Mouse (Mus musculus) midbrain, embryonic 14.5 days (tissue): ENCODE measurements around the gene Ncbp2. TPM values are rescaled to one million over a fixed set of nuclear protein-coding genes. Genes with fewer than 3 reads are reported as not detected.

Source experiments
- ATAC-seq: fragments of 200-750 bp; cut with Nextera tagmentation; 2 replicates; pipeline ENCODE4 v1.8.0; 2017; ENCODE audit warnings: moderate number of reproducible peaks, moderate library complexity; ENCODE audit not compliant: low FRiP score, low TSS enrichment
- DNase-seq: peaks from one replicate; pipeline ENCODE4 v3.0.0-alpha.2; 2015
- H3K27ac ChIP-seq: fragments of 300-500 bp; sonication (generic); replicated peaks from 2 replicates; pipeline ENCODE4 v1.5.1; 2014; ENCODE audit warnings: mild to moderate bottlenecking, low read depth, low read length, moderate library complexity
- H3K27me3 ChIP-seq: fragments of 300-500 bp; sonication (generic); 2 replicates; pipeline ENCODE4 v1.6.1; 2014; ENCODE audit warnings: low read length, control low read depth, mixed read lengths; ENCODE audit not compliant: control insufficient read depth, insufficient read depth
- H3K36me3 ChIP-seq: fragments of 300-500 bp; sonication (generic); 2 replicates; pipeline ENCODE4 v1.6.1; 2014; ENCODE audit warnings: low read length, control low read depth; ENCODE audit not compliant: control insufficient read depth, insufficient read depth
- H3K4me1 ChIP-seq: fragments of 300-500 bp; sonication (generic); 2 replicates; pipeline ENCODE4 v1.6.1; 2014; ENCODE audit warnings: mild to moderate bottlenecking, antibody characterized with exemption, low read length, control low read depth; ENCODE audit not compliant: control insufficient read depth, insufficient read depth
- H3K4me2 ChIP-seq: fragments of 300-500 bp; sonication (generic); 2 replicates; pipeline ENCODE4 v1.6.1; 2014; ENCODE audit warnings: mild to moderate bottlenecking, low read length, moderate library complexity
- H3K4me3 ChIP-seq: fragments of 300-500 bp; sonication (generic); replicated peaks from 2 replicates; pipeline ENCODE4 v1.5.1; 2014; ENCODE audit warnings: low read depth, low read length
- H3K9ac ChIP-seq: fragments of 300-500 bp; sonication (generic); replicated peaks from 2 replicates; pipeline ENCODE4 v1.6.1; 2014; ENCODE audit warnings: mild to moderate bottlenecking, low read length, moderate library complexity
- H3K9me3 ChIP-seq: fragments of 300-500 bp; sonication (generic); 2 replicates; pipeline ENCODE4 v1.6.1; 2016; ENCODE audit warnings: low read length, control low read depth, mixed read lengths; ENCODE audit not compliant: control insufficient read depth
- WGBS: fragments of 180-500 bp; shearing (Covaris S2); extraction: QIAGEN DNeasy Blood & Tissue Kit; methylation state at CpG from one replicate; pipeline ENCODE4 v1.1.7; 2014; 5-methylcytosine and 5-hydroxymethylcytosine counted together
- polyA plus RNA-seq: library from polyadenylated mRNA; unstranded; fragments of >200 nt; fragmentation: Nextera tagmentation; extraction: Ambion mirVana; gene quantifications from 2 replicates; pipeline ENCODE4 v1.2.1, GENCODE M21; 2014

Gene Ncbp2
- polyA plus RNA-seq, 1 experiment from 2014 or later = 104 TPM

DNA sequence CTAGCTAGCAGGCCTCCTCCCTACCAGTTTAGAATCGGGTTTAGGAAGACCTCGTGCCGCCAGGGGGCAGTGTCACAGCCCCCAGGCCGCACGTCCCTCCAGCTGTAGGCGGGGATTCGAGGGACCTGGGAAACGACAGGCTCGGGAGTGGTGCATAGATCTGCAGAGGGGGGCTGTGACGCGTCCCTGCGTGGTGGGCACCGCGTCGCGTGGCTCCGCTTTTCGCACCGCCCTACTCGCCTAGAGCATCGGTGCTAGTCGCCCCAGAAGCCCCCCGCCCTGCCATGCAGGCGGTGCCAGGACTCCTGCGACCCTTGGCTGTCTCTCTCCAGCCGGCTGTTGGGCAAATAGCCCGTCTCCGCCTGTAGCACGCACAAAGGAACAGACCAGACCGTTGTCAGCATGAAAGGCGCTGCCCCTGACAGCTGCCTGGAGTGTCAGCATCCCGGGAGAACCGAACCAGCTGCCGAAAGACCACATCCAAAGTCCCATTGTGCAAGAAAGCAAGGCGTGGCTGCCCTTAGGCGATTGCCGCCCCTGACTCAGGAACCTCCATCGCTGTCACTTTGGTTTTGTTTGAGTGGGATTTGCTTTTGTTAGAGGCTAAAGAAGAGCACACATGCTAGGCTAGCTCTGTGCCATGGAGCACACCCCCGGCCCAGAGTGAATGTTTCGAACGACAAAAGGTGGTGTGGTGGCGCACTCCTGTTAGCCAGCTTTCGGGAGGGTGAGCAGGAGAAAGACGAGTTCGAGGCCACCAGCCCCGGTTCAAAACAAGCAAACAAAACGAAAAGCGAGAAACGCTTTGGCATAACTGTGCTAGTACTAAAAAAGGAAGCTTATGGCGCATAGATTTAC lies 15.2 kb upstream of the Ncbp2 start:
- Histone ChIP-seq H3K4me2 (peak overlapping the region; percentile 86), H3K4me3 (peak overlapping the region; percentile 37), H3K27ac (peak overlapping the region; percentile 92), H3K27me3 (peaks cover 4% of the 10 kb centered on the region; the same call in 1 of the 2 replicates), H3K36me3 (no peaks in the 10 kb centered on the region), H3K9me3 (no peaks in the 10 kb centered on the region), H3K9ac (peak overlapping the region; percentile 59), H3K4me1 (peaks cover 20% of the 10 kb centered on the region)
- ATAC-seq (peak; percentile 95), DNase-seq (peak; percentile 98)
- WGBS = under 1% methylated on average over 50 of the region's 50 CpGs

DNA sequence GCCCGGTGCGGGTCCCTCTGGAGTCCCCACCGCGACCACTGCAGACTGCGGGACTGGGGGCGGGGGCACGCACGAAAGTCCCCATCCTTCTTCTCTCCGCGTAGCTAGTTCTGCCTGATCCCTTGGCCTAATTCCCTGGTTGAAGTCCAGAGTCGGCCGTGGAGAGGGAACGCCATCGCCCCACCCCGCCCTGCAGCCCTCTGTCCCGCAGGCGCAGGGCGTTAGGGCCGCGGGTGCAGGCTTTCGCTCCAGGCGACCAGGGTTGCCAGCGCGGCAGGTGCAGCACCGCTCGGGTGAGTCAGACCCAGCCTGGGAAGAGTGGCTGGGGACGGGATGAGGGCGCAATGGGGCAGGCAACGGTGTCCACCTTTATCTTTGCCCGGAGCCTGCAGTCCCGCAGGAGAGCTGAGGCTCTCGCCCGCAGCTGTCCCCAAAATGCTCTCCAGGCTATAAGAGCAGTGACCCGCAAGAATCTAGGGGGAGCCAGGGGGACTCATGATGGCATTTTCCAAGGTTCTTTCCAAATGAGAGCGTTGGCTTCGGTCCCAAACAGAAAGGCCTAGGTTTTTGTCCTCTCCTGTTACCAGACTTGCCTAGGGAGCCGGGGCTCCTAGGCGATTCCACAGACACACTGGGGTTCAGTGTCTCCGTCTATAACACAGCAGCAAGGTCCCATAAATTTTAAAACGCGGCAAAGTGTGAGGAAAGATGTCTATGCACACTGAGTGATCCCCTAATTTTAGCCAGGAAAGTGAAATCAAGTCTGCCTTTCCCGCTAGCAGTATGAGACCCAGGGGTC lies 14.4 kb upstream of the Ncbp2 start, which contains the start of gene Pigz:
TSS of gene Pigz (plus strand) at position 101 of the 799 bp plus-strand sequence.
- 3% methylated on average over 42 of the region's 42 CpGs for WGBS
- Histone ChIP-seq H3K9me3 (no peaks in the 10 kb centered on the region), H3K9ac (peak within 1 kb of the TSS; percentile 59), H3K4me1 (peaks cover 20% of the 10 kb centered on the region), H3K27ac (peak within 1 kb of the TSS; percentile 92), H3K36me3 (no peaks in the 10 kb centered on the region), H3K4me2 (peak within 1 kb of the TSS; percentile 86), H3K4me3 (peak within 1 kb of the TSS; percentile 37), H3K27me3 (peaks cover 4% of the 10 kb centered on the region; the same call in 1 of the 2 replicates)
- DNase-seq = peak; percentile 67
- 0 out of 2 replicates have a peak, but pooled peaks have one; percentile 11 for ATAC-seq

DNA sequence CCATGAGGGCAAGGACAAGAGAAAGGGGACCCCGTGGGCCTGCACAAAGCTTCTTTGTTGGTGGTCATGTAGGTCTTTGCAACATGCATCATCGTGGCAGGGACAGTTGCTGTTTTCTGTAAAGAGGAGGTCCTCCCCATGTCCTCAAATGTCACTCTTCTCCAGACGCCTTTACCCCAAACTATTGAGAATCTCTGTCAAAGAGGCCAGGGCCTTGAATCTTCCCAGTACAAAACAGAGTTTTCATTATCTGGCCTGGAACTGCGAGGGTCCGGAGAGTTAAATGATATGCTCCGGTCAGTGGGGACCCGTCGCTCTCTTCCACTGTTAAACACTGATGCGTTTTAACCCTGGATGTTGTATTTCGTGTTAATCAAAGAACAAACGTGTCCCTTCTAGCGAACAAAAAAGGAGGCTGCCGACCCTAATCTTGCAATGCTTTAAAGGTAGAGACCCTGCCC lies 13.7 kb upstream of the Ncbp2 start:
- peaks cover 20% of the 10 kb centered on the region for H3K4me1 ChIP-seq
- DNase-seq (peak; percentile 49), ATAC-seq (no peak)
- H3K27ac ChIP-seq = peak overlapping the region; percentile 92; the same call in 1 of the 2 replicates
- peak overlapping the region; percentile 37 for H3K4me3 ChIP-seq
- peaks cover 4% of the 10 kb centered on the region; the same call in 1 of the 2 replicates for H3K27me3 ChIP-seq
- H3K9me3 ChIP-seq = no peaks in the 10 kb centered on the region
- no peaks in the 10 kb centered on the region for H3K36me3 ChIP-seq
- peak overlapping the region; percentile 86 for H3K4me2 ChIP-seq
- 9% methylated on average over 13 of the region's 13 CpGs for WGBS
- peak overlapping the region; percentile 59 for H3K9ac ChIP-seq

DNA sequence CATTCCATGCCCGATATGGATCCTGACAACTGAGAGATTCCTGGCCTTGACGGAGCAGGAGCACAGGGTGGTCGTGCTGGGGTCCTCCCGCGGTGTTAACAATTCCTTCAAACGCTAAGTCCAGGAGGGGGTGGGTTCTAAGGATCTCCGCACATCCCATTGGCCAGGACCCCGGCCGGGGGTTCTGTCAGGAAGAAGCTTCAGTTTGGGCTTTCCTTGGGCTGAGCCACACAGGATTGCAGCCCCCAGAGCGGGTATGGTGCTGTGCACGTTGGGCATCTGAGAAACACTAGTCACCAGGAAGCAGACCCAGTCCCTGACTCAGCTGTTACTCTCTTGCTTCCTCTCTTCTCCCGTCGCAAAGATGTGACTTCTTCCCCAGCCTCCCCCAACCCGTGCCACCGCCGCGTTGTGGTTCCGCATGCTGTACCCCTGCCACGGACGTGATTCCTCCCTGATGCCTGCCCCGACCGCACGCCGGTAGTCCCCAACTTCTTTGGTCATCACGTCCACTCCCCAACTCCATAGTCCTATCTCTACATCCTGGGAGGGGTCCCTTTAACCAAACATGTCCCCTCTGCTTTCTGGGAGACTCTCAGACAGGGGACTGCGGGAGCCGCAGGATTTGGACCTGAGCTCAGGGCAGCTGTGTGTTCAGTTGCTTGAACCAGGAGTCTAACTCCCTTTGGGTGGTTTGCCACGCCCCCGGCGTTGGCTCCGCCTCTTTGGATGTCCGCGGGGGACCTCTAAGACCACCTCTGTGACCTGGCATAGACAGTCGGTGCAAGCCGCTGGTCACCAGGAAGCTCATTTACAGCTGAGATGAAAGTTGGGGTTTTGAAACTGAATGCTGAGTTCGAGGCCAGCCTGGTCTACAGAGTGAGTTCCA lies 13.0 kb upstream of the Ncbp2 start:
- Histone ChIP-seq H3K9ac (peak overlapping the region; percentile 59), H3K36me3 (no peaks in the 10 kb centered on the region), H3K4me1 (peaks cover 20% of the 10 kb centered on the region), H3K27me3 (peaks cover 4% of the 10 kb centered on the region; the same call in 1 of the 2 replicates), H3K27ac (no peak overlapping the region), H3K4me3 (peak overlapping the region; percentile 37), H3K9me3 (no peaks in the 10 kb centered on the region), H3K4me2 (peak overlapping the region; percentile 86)
- DNase-seq (peak; percentile 53), ATAC-seq (no peak)
- WGBS = 4% methylated on average over 36 of the region's 36 CpGs

DNA sequence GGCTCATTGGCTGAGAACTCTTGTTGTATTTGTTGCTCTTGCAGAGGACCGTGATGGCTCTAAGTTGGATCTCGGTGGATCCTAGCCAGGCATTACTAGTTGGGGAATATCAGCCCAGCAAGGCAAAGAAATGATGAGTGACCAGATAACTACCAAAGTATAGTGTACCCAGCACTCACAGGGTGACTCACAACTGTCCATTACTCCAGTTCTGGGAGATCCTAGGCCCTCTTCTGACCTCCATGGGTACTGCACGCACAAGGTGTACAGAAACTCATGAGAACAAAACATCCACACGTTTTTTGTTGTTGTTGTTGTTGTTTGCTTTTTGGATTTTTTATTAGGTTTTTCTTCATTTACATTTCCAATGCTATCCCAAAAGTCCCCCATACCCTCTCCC lies 11.7 kb upstream of the Ncbp2 start:
- Histone ChIP-seq H3K9ac (no peak overlapping the region), H3K4me2 (no peak overlapping the region), H3K4me3 (no peak overlapping the region), H3K27me3 (peaks cover 4% of the 10 kb centered on the region; the same call in 1 of the 2 replicates), H3K9me3 (no peaks in the 10 kb centered on the region), H3K27ac (no peak overlapping the region), H3K36me3 (no peaks in the 10 kb centered on the region), H3K4me1 (peaks cover 20% of the 10 kb centered on the region)
- WGBS = 92% methylated on average over 4 of the region's 4 CpGs
- DNase-seq (no peak), ATAC-seq (no peak)

DNA sequence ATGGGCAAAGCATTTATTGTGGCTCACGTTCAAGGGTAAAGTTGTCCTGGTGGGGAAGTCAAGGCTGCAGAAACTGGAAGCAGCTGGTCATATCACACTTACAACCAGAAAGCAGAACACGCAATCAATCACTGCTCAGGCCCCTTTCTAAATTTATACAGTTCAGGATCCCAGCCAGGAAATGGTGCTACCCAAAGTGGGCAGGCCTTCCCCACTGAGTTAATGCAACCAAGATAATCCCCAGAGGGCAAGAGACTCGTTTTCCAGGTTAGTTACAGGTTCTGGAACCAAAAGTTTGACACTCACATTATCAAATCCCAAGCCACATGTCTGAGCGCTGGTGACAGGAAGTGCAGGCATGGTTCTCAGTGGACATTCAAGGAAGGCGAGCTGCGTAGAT lies 9.5 kb upstream of the Ncbp2 start:
- Histone ChIP-seq H3K4me2 (no peak overlapping the region), H3K27me3 (peaks cover 4% of the 10 kb centered on the region; the same call in 1 of the 2 replicates), H3K9ac (no peak overlapping the region), H3K4me1 (peaks cover 13% of the 10 kb centered on the region), H3K27ac (no peak overlapping the region), H3K4me3 (no peak overlapping the region), H3K36me3 (no peaks in the 10 kb centered on the region), H3K9me3 (no peaks in the 10 kb centered on the region)
- WGBS = 77% methylated on average over 6 of the region's 6 CpGs
- DNase-seq = no peak
- no peak for ATAC-seq

DNA sequence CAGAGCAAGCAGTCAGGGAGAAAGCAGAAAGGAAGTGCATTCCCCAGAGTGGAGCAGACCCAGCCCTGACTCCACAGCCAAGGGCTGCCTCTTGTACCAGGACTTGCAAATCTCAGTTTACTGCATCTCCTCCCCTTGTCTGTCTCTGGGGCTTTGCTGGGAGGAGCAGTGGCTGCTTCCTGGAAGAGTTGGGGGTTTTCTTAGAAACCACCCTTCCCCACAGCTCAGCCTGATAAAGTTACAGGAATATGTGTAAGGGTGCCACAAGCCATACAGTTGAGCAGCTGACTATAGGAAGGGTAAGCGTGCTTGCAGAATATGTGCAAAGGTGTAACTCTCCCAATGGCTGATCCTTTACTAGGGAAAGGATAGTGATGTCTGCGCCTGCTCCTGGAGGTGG lies 7.7 kb upstream of the Ncbp2 start:
- no peaks in the 10 kb centered on the region for H3K9me3 ChIP-seq
- H3K27me3 ChIP-seq = peaks cover 1% of the 10 kb centered on the region; the same call in 1 of the 2 replicates
- 0 out of 2 replicates have a peak, but pooled peaks cover 3% of the 10 kb centered on the region for H3K36me3 ChIP-seq
- WGBS = 81% methylated on average over 2 of the region's 2 CpGs
- ATAC-seq (no peak), DNase-seq (no peak)
- no peak overlapping the region for H3K4me2 ChIP-seq
- H3K4me3 ChIP-seq = no peak overlapping the region
- peaks cover 3% of the 10 kb centered on the region; the same call in 1 of the 2 replicates for H3K4me1 ChIP-seq
- H3K27ac ChIP-seq = no peak overlapping the region
- no peak overlapping the region for H3K9ac ChIP-seq

DNA sequence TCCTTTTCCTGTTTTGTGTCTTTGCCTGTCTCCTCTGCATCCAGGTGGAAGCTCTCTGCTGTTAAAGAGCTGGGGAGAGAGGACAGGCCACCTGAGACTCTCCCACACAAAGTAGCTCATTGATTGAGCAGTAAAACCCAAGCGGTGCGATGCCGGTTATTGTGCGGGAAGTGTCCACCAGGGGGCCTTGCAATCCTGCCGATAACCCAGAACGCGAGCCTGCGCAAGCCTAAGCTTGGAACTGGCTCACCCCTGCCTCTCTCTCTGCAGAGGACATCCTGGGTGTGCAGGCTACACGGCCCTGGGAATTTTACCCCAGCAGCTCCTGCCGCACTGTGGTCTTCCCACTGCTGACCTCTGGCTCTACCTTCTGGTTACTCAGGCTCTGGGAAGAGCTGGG lies 4.3 kb upstream of the Ncbp2 start:
- ATAC-seq = no peak
- H3K9me3 ChIP-seq = no peaks in the 10 kb centered on the region
- no peak overlapping the region for H3K4me2 ChIP-seq
- WGBS = 3% methylated on average over 10 of the region's 10 CpGs
- H3K27me3 ChIP-seq = no peaks in the 10 kb centered on the region
- peak; percentile 88 for DNase-seq
- H3K4me1 ChIP-seq = peaks cover 17% of the 10 kb centered on the region
- H3K9ac ChIP-seq = no peak overlapping the region; the same call in 1 of the 2 replicates
- no peak overlapping the region for H3K4me3 ChIP-seq
- H3K36me3 ChIP-seq = 0 out of 2 replicates have a peak, but pooled peaks cover 3% of the 10 kb centered on the region
- no peak overlapping the region for H3K27ac ChIP-seq
